Mouse (Mus musculus) liver, embryonic 14.5 days (tissue): ENCODE data around the gene Zfp652.

ENCODE experiments used
- CTCF ChIP-seq: IDR thresholded peaks from 2 replicates; pipeline ENCODE4 v1.5.1; 2016; ENCODE audit warnings: antibody characterized with exemption, low read depth, control low read depth
- EP300 ChIP-seq: IDR thresholded peaks from 2 replicates; pipeline ENCODE4 v1.6.1; 2016; ENCODE audit warnings: antibody characterized with exemption, low read depth

DNA sequence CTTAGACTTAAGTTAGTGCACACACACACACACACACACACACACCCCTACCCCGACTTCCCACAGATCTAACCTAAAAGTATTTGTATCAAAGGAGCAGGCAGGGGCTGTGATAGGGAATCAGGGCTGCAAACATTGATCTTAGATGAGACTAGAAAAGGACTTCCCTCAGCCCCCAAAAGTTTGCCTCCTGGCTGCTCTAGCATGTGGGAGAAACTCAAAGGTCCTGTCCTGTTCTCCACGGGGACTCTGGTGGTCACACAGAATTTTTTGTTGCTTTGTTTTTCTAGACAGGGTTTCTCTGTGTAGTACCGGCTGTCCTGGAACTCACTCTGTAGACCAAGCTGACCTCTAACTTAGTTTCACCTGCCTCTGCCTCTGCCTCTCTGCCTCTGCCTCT lies 113.2 kb downstream of the Zfp652 start:
- no peak for TF ChIP-seq CTCF
- no peak for TF ChIP-seq EP300
